Comparison of ENCODE assay signal across 13 mouse cellular contexts in genomic region chr11:107014020-107014585, GRCm38 (mm10). TPM values are rescaled to one million over a fixed set of nuclear protein-coding genes. Genes with fewer than 3 reads are reported as not detected.
DNase-seq lines count a peak whose midpoint lies in the region; ATAC-seq and TF ChIP-seq lines count a peak whose summit lies in the region.
"Had no signal": no experiment of that assay in that cellular context is flagged by ENCODE, and none has a peak within 500 bp of the region (broad histone marks: within the 10 kb centered on the region; RNA-seq: fewer than 3 reads in every experiment).

No protein-coding gene starts in this region.

- TF ChIP-seq EP300 in ES-Bruce4 (IDR thresholded peaks at IDR 0.05; ENCODE audit: insufficient read depth, low read depth, low read length) = no peak

- TF ChIP-seq POLR2A in ES-Bruce4 (IDR thresholded peaks at IDR 0.05; ENCODE audit: insufficient read depth, low read length) = no peak

- DNase-seq in kidney, postnatal 14 days = no peak
- peak; percentile 47 for DNase-seq in 416B (ENCODE audit: low read depth)
- no peak for DNase-seq in right cerebral cortex, postnatal 4 days
- DNase-seq in left cerebral cortex, postnatal 14 days (ENCODE audit: low spot score in 2 of 2) = no peak
- no peak for DNase-seq in forebrain, embryonic 14.5 days (ENCODE audit: low spot score)
- DNase-seq: cerebellum, adult 9-11 months; gastrocnemius, postnatal 25 days; right cerebral cortex, postnatal 14 days had no signal

- WGBS in kidney, embryonic 15.5 days = 79% methylated on average over 11 of the region's 11 CpGs
- WGBS in intestine, postnatal 0 days = 76% methylated on average over 11 of the region's 11 CpGs
- WGBS in forebrain, embryonic 14.5 days = 79% methylated on average over 11 of the region's 11 CpGs

- H3K36me3 ChIP-seq in kidney, embryonic 15.5 days = no peaks in the 10 kb centered on the region
- no peaks in the 10 kb centered on the region for H3K36me3 ChIP-seq in ES-Bruce4 (ENCODE audit: control insufficient read depth, insufficient read depth, low read length, poor library complexity, severe bottlenecking)
- H3K36me3 ChIP-seq in intestine, postnatal 0 days (ENCODE audit: control insufficient read depth, insufficient read depth) = no peaks in the 10 kb centered on the region
- H3K36me3 ChIP-seq in forebrain, embryonic 14.5 days (ENCODE audit: control insufficient read depth, insufficient read depth, low read length) = no peaks in the 10 kb centered on the region
- H3K36me3 ChIP-seq: limb, embryonic 15.5 days; midbrain, embryonic 13.5 days had no signal

- no peak overlapping the region for H3K4me3 ChIP-seq in kidney, embryonic 15.5 days (replicated peaks)
- no peak overlapping the region; the same call in 1 of the 2 replicates for H3K4me3 ChIP-seq in ES-Bruce4 (ENCODE audit: low read depth, low read length)
- no peak overlapping the region for H3K4me3 ChIP-seq in intestine, postnatal 0 days (ENCODE audit: low read depth, low read length)
- H3K4me3 ChIP-seq in forebrain, embryonic 14.5 days (ENCODE audit: low read depth, low read length) = no peak overlapping the region
- H3K4me3 ChIP-seq: limb, embryonic 15.5 days; midbrain, embryonic 13.5 days had no signal

- TF ChIP-seq CTCF in ES-Bruce4 (IDR thresholded peaks at IDR 0.05; ENCODE audit: low read depth, low read length) = peak; percentile 50
- peak; percentile 55 for TF ChIP-seq CTCF in intestine, postnatal 0 days (IDR thresholded peaks at IDR 0.05; ENCODE audit: low read depth)

- H3K9me3 ChIP-seq in kidney, embryonic 15.5 days (replicated peaks) = no peaks in the 10 kb centered on the region
- no peaks in the 10 kb centered on the region for H3K9me3 ChIP-seq in ES-Bruce4 (replicated peaks; ENCODE audit: control insufficient read depth, insufficient read depth, low read length, poor library complexity, severe bottlenecking)
- H3K9me3 ChIP-seq in intestine, postnatal 0 days (ENCODE audit: control insufficient read depth) = no peaks in the 10 kb centered on the region
- H3K9me3 ChIP-seq in forebrain, embryonic 14.5 days (replicated peaks; ENCODE audit: control insufficient read depth, low read length) = no peaks in the 10 kb centered on the region
- H3K9me3 ChIP-seq: limb, embryonic 15.5 days; midbrain, embryonic 13.5 days had no signal

- H3K4me2 ChIP-seq in kidney, embryonic 15.5 days = 0 out of 2 replicates have a peak overlapping the region, but pooled peaks have one; percentile 19
- H3K4me2 ChIP-seq in intestine, postnatal 0 days (replicated peaks; ENCODE audit: low read depth) = peak overlapping the region; percentile 52
- H3K4me2 ChIP-seq in forebrain, embryonic 14.5 days (ENCODE audit: low read length) = no peak overlapping the region
- H3K4me2 ChIP-seq: limb, embryonic 15.5 days; midbrain, embryonic 13.5 days had no signal

- intact Hi-C loops in left cerebral cortex, postnatal 14 days (cut with DNase I) = no loop called here

- H3K27ac ChIP-seq in kidney, embryonic 15.5 days = no peak overlapping the region
- no peak overlapping the region for H3K27ac ChIP-seq in ES-Bruce4 (ENCODE audit: insufficient read depth, low read length)
- peak overlapping the region; percentile 84 for H3K27ac ChIP-seq in intestine, postnatal 0 days (ENCODE audit: low read depth, low read length)
- no peak overlapping the region for H3K27ac ChIP-seq in forebrain, embryonic 14.5 days (ENCODE audit: low read depth, low read length)
- H3K27ac ChIP-seq: limb, embryonic 15.5 days; midbrain, embryonic 13.5 days had no signal

- no peaks in the 10 kb centered on the region for H3K27me3 ChIP-seq in kidney, embryonic 15.5 days
- H3K27me3 ChIP-seq in ES-Bruce4 (ENCODE audit: control insufficient read depth, insufficient read depth, low read length, poor library complexity, severe bottlenecking) = no peaks in the 10 kb centered on the region
- no peaks in the 10 kb centered on the region for H3K27me3 ChIP-seq in intestine, postnatal 0 days (replicated peaks; ENCODE audit: control insufficient read depth, insufficient read depth, low read length)
- H3K27me3 ChIP-seq in forebrain, embryonic 14.5 days (replicated peaks; ENCODE audit: control insufficient read depth, insufficient read depth, low read length) = no peaks in the 10 kb centered on the region
- H3K27me3 ChIP-seq: limb, embryonic 15.5 days; midbrain, embryonic 13.5 days had no signal

- no peak overlapping the region for H3K9ac ChIP-seq in kidney, embryonic 15.5 days
- 0 out of 2 replicates have a peak overlapping the region, but pooled peaks have one; percentile 9 for H3K9ac ChIP-seq in ES-Bruce4 (ENCODE audit: low read depth, poor library complexity, severe bottlenecking)
- H3K9ac ChIP-seq in intestine, postnatal 0 days (ENCODE audit: low read depth, low read length) = no peak overlapping the region
- H3K9ac ChIP-seq in forebrain, embryonic 14.5 days (ENCODE audit: low read length) = no peak overlapping the region
- H3K9ac ChIP-seq: limb, embryonic 15.5 days; midbrain, embryonic 13.5 days had no signal

- peaks cover 12% of the 10 kb centered on the region for H3K4me1 ChIP-seq in kidney, embryonic 15.5 days
- H3K4me1 ChIP-seq in ES-Bruce4 (ENCODE audit: control insufficient read depth, insufficient read depth, low read length) = no peaks in the 10 kb centered on the region
- no peaks in the 10 kb centered on the region for H3K4me1 ChIP-seq in intestine, postnatal 0 days (replicated peaks; ENCODE audit: control insufficient read depth, insufficient read depth, low read length)
- 0 out of 2 replicates have a peak, but pooled peaks cover 2% of the 10 kb centered on the region for H3K4me1 ChIP-seq in forebrain, embryonic 14.5 days (ENCODE audit: control insufficient read depth, insufficient read depth, low read length)

- ATAC-seq in kidney, embryonic 15.5 days (replicated peaks; ENCODE audit: low FRiP score) = no peak
- no peak for ATAC-seq in intestine, postnatal 0 days
- ATAC-seq in forebrain, embryonic 14.5 days = no peak
- ATAC-seq: midbrain, embryonic 13.5 days had no signal

RNA-seq across cellular contexts. Expression of gene 1810010H24Rik, which starts 11.4 kb away (rescaled TPM):
- polyA plus RNA-seq in kidney, embryonic 15.5 days (2015; fragmentation: Nextera tagmentation; extraction: Ambion mirVana) = 1.7 and 2.1 TPM in 2 replicates
- polyA plus RNA-seq in ES-Bruce4 (2011; ENCODE audit: insufficient read depth, insufficient read length, low read depth, missing spikeins) = 1.4 and 3.0 TPM in 2 replicates
- polyA plus RNA-seq in intestine, postnatal 0 days (2015; fragmentation: Nextera tagmentation; extraction: Ambion mirVana) = 9.6 and 9.9 TPM in 2 replicates
- total RNA-seq in left cerebral cortex, postnatal 14 days (2021) = 1 to 10 TPM; 2.7 to 3.8 TPM
- 4.1 and 4.6 TPM in 2 replicates for polyA plus RNA-seq in forebrain, embryonic 14.5 days (2014; fragmentation: Nextera tagmentation; extraction: Ambion mirVana)

RNA-seq across cellular contexts. Expression of gene Kpna2, which starts 14.8 kb away (rescaled TPM):
- polyA plus RNA-seq in kidney, embryonic 15.5 days (2015; fragmentation: Nextera tagmentation; extraction: Ambion mirVana) = 407 and 415 TPM in 2 replicates
- polyA plus RNA-seq in ES-Bruce4 (2011; ENCODE audit: insufficient read depth, insufficient read length, low read depth, missing spikeins) = 487 and 560 TPM in 2 replicates
- 80.6 and 100 TPM in 2 replicates for polyA plus RNA-seq in intestine, postnatal 0 days (2015; fragmentation: Nextera tagmentation; extraction: Ambion mirVana)
- 10 to 100 TPM; 29.9 to 37.7 TPM for total RNA-seq in left cerebral cortex, postnatal 14 days (2021)
- 335 and 390 TPM in 2 replicates for polyA plus RNA-seq in forebrain, embryonic 14.5 days (2014; fragmentation: Nextera tagmentation; extraction: Ambion mirVana)
